Mouse (Mus musculus): Measurements from ENCODE around the gene Gnpat. TPM values are rescaled to one million over a fixed set of nuclear protein-coding genes. Genes with fewer than 3 reads are reported as not detected.
"Not testable (repeated sequence)": the region's sequence is repeated elsewhere in the genome, so short reads cannot be mapped to it uniquely, and the experiment has no call there.

Gene Gnpat
- total RNA-seq, 2 experiments from 2014 or later: 92.7 to 98.3 TPM

DNA sequence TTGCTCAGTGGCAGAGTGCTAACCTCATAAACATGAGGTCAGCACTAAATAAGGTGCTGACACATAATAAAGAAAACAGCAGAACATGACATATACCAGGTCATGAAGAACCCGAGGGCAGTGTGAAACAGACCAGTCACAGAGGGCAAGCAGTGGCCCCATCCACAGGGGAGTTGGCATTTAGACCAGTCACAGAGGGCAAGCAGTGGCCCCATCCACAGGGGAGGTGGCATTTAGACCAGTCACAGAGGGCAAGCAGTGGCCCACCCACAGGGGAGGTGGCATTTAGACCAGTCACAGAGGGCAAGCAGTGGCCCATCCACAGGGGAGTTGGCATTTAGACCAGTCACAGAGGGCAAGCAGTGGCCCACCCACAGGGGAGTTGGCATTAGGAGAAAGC is 19.9 kb upstream of the Gnpat start:
- DNase-seq: not testable (repeated sequence)

DNA sequence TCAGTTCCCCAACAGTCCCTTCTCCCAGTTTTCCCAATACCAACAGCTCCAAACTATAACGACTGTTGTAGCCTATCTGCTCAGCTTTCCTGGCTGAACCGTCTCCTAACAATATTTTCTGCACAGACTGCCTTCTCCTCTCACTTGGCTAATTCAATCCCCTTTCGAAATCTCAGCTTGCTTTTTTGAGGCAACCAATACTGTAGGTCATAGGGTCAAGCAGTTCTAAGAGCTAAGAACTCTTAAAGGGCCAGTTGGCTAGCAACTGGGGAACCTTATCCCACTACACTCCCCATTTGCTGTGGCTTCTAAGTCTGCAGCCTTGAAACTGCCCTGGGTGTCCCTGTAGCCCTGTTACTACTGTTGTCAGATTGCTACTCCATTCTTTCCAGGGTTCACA is 17.7 kb upstream of the Gnpat start:
- DNase-seq: no peak

GRCm38 (mm10) chr8:124845573-124845972 is 17.3 kb upstream of the Gnpat start:
- DNase-seq: no peak

GRCm38 (mm10) chr8:124853511-124853910 is 9.3 kb upstream of the Gnpat start:
- no peak for DNase-seq

DNA sequence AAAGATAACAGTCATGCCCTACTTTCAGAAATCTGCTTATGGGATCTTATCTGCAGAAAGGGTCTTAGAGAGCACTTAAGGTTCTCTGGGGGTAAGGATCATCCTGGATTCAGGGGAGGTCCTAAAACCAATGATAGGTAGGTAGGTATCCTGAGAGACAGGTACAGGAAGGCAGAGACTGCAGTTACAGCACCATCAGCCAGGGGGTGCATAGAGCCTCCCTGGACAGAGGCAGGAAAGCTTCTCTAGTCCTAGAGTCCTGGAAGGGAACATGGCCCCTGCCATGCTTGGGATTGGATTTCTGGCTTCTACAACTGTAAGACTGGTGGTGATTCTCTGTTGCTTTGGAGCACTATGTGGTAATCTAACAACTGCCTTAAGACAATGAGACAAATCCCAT is 3.4 kb upstream of the Gnpat start:
- peak; percentile 26 for DNase-seq

- DNase-seq: no peak
These were observed 2.6 kb upstream of the Gnpat start for GRCm38 (mm10) chr8:124860188-124860587.

GRCm38 (mm10) chr8:124863163-124863677 is 387 bp downstream of the Gnpat start:
- DNase-seq: no peak

DNA sequence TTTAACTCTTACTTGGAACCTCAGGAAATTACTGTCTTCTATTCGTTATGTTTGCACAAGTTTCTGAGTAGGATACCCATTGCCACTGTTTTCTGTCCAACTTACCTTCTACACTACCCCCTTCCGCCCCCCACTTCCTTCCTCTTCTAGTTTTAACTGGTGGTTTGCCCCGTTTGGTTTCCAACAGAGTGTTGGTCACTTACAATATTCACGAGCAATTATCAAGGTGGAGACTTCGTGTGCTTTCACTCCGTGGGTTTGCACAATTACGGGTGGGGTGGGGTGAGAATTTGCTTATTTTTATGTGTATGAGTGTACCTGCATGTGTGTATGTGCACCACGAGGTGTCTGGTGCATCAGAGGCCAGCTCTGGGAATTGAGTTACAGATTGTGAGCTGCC is 896 bp downstream of the Gnpat start:
- DNase-seq: no peak

DNA sequence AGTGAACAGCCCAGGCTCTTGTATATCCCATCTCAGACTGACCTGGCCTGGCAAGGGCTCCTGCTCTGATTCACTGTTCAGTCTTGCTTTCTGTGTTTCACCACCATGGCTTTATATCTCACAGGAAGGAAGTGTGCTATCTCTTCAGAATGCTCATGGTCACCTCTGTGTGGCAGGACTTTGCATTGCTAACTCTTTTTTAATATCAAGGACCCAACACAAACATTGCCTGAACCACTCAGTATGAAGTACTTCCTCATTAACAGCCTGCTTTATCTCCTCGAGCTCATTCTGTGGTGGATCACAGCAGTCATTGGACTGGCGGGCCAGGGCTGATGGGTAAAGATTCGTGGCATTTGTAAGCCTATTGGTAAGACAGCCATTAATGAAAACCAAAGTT is 3.8 kb downstream of the Gnpat start:
- no peak for DNase-seq

DNA sequence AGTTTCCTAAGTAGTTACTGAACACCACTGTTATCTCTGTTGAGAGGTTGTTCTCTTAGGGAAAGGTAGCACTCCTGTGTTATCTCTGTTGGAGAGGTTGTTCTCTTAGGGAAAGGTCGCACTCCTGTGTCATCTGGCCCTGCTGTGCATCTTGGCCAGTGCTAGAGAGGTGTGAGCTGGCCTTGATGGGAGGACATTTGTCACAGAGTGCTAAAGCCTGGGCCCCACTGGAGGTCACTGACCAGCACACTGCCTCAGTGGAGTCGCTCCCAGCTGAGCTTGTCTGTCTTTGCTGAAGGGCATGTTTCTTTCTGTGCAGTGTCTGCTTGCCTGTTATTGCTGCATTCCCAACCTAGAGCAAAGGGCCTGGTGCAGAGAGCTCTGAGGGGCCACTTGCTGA is 4.3 kb downstream of the Gnpat start:
- no peak for DNase-seq

DNA sequence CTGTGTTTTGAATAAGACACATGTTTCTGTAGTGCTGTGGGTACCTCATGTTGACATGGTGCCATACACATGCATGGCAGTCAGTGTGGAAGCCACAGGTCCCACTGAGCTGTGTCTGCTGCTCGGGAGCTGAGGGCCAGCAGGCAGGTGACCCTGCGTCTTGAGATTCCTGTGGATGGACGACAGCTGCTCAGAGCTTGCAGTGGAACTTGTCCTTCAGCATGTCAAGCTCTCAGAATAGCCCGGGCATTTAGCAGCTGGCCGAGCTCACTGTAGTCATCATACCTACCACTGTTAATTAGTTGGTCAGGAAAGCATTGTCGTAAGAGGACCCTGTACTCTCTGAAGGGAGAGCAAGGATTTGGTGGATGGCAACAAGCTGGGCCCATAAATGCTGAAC is 6.9 kb downstream of the Gnpat start:
- peak; percentile 9 for DNase-seq

- DNase-seq: no peak
These were observed 8.6 kb downstream of the Gnpat start for GRCm38 (mm10) chr8:124871474-124871873.

DNA sequence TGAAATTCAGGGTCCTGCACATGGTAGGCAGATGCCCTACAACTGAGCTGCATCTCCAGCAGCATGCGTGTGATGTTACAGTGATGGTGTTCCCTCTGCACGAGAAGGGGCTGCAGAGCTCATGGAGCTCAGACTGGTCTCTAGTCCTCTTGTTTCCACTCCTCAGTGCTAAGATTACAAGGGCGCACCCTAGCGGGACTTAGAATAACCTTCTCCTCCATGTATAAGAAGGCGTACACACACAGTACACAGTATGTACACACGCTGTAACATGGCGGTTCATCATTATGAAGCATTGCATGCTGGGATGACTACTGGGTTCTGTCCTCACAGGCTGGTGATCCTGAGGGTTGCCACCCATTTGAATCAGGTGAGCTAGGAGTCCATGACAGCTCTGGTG is 9.2 kb downstream of the Gnpat start:
- DNase-seq: no peak

- no peak for DNase-seq
These were observed 9.9 kb downstream of the Gnpat start for GRCm38 (mm10) chr8:124872690-124873089.

DNA sequence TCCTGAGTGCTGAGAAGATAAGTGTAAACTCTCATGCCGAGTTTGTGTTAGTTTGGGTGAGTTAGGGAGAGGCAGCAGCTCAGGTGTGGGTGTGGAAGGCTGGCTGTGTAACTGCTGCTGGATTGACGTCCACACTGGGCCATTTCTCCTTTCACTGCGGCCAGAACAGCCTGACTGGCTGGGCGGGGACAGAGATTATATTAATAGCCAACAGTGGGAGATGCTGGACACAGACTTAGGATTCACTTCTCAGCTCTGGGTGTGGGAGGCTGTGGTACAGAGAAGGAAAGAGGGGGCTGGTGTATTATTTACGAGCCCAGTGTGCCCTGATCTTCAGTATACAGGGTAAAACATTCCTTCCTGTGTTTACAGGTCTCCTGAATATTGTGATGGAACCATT is 15.3 kb downstream of the Gnpat start:
- DNase-seq: no peak

DNA sequence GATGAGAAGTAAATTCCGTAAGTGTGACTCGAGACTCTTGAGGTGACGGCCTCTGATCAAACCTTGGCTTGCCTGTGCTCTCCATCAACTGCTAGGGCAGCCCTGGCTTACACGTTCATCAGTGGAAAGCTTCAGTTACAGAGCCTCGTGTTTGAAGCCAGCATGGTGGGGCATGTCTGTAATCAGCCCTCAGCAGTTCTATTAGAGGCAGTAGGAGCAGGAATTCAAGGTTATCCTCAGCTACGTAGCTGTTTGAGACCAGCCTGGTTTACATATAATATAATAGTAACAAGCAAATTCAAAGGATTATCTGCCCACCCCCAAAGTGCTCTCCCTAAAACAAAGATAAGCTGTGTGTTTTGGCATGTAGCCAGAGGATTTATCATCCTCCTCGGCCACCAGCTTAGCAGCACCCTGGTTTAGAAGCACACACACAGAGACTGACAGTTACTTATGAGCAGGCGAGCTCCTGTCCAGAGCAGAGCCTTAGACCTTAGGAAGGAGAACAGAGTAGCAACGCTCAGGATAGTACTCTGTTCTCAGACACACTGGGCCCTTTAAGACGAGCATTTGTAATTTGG is 16.2 kb downstream of the Gnpat start:
- no peak for DNase-seq

GRCm38 (mm10) chr8:124888385-124888784 is 25.6 kb downstream of the Gnpat start:
- DNase-seq: no peak

DNA sequence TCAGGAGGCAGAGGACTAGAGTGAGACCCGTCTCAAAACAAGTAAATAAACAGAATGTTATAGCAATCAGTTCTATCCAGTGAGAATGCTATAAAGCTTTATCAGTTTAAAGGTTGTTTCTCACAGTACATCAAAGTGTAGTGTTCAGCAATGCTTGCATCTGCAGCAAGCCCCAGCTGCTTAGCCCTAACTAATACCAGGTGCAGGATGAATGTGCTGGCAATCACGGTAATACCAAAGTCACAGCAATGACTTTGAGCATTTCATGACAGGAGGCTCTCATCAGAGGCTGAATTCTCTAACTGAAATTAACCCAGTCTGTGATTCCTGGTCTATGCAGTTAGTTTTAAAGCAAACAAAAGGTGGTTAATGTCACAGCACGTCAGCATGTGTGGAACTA is 29.8 kb downstream of the Gnpat start:
- DNase-seq: no peak

GRCm38 (mm10) chr8:124896010-124896631 is 33.3 kb downstream of the Gnpat start:
- DNase-seq: no peak

- peak; percentile 77 for DNase-seq
These were observed 34.0 kb downstream of the Gnpat start for GRCm38 (mm10) chr8:124896632-124897385.

DNA sequence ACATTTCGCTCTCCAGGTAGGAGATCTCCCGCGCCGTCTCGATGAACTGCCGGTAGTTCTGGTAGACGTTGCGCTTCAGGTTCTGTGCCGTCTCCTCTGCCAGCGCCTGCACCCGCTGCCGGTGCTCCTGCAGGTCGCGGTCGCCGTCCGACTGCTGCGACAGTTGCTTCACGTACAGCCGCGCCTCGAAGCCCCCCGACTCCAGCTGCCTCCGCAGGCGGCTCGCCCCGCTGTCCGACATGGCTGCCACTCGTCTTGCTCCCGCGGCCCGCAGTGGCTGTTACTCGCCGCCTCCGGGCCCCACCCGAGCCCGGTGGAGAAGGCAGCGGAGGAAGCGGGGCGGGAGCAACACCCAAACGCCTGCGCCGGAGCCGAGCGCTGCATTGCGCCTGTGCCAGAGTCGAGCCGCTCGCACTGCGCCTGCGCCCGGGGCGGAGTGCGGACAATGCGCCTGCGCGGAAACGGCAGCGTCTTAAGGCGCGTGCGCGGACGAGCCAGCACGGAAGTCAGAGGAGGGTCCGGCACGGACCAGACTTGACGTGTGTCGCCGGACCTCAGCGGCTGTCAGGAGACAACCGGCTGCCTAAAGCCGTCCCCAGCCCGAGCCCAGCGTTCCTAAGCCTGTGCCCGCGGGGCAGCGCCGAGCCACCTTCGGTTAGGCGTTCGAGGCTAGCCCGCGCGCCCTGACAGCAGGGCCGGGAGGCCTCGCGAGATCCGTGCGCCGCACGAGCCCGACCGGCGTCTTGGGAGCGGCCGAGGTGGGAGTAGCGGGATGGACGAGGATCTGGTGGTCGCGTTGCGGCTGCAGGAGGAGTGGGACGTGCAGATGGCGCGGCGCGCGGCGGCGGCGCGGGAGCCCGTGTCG is 34.8 kb downstream of the Gnpat start, which contains the start of the genes Exoc8 and Sprtn:
Exoc8 (minus strand) TSS at position 320 of the 865 bp plus-strand sequence.
Sprtn (plus strand) TSS at position 501 of the 865 bp plus-strand sequence.
- DNase-seq: peak; percentile 99

- DNase-seq: no peak
These were observed 35.5 kb downstream of the Gnpat start for GRCm38 (mm10) chr8:124898251-124898905.
